ENCODE assay signal across 9 mouse cellular contexts in the genomic region with DNA sequence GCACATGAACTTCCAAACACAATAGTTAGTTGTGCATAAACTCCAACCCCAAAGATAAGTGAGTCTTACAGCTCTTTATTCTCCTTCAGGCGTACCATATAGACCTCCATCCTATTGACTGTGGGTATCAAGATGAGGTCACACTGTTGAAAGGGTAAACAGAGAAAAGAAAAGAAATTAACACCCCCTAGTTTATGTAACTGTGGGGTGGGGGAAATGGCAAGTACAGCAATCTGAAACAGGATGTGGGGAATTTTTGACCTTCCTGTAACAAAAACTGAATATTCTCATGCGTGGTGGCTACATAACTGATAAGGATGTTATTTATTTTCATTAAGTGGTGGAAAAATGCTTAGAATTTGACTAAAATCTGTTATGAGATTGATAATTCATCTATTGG. TPM values are rescaled to one million over a fixed set of nuclear protein-coding genes. Genes with fewer than 3 reads are reported as not detected.
A peak's percentile ranks its signal among the peaks of the same experiment; 100 is the strongest.
DNase-seq lines count a peak whose midpoint lies in the region; ATAC-seq and TF ChIP-seq lines count a peak whose summit lies in the region.
"Had no signal": no experiment of that assay in that cellular context is flagged by ENCODE, and none has a peak within 500 bp of the region (broad histone marks: within the 10 kb centered on the region; RNA-seq: fewer than 3 reads in every experiment).

No protein-coding gene starts in this region.

- H3K27me3 ChIP-seq in intestine, postnatal 0 days (replicated peaks; ENCODE audit: control insufficient read depth, insufficient read depth, low read length): no peaks in the 10 kb centered on the region
- no peaks in the 10 kb centered on the region for H3K27me3 ChIP-seq in neural tube, embryonic 14.5 days (ENCODE audit: control insufficient read depth, insufficient read depth, low read length)

- H3K9me3 ChIP-seq in intestine, postnatal 0 days (ENCODE audit: control insufficient read depth): no peaks in the 10 kb centered on the region
- H3K9me3 ChIP-seq in neural tube, embryonic 14.5 days (ENCODE audit: control insufficient read depth, low read length): no peaks in the 10 kb centered on the region

- H3K36me3 ChIP-seq in intestine, postnatal 0 days (ENCODE audit: control insufficient read depth, insufficient read depth): no peaks in the 10 kb centered on the region
- H3K36me3 ChIP-seq in neural tube, embryonic 14.5 days (ENCODE audit: control insufficient read depth, insufficient read depth, low read length): no peaks in the 10 kb centered on the region

- no peak for DNase-seq in layer of hippocampus, adult 2 months (ENCODE audit: low spot score in 2 of 2)
- no peak for DNase-seq in layer of hippocampus, adult 8-10 months (ENCODE audit: low spot score in 2 of 2)
- DNase-seq in cerebellum, adult 9-11 months: no peak
- DNase-seq: cerebellum, adult 2 months; gastrocnemius, postnatal 10 days had no signal

- WGBS in intestine, postnatal 0 days: 78% methylated on average over 2 of the region's 2 CpGs
- WGBS in neural tube, embryonic 14.5 days: 83% methylated on average over 2 of the region's 2 CpGs

- H3K9ac ChIP-seq in intestine, postnatal 0 days (ENCODE audit: low read depth, low read length): no peak overlapping the region
- no peak overlapping the region for H3K9ac ChIP-seq in neural tube, embryonic 14.5 days (replicated peaks; ENCODE audit: low read depth, low read length)

- H3K4me1 ChIP-seq in intestine, postnatal 0 days (replicated peaks; ENCODE audit: control insufficient read depth, insufficient read depth, low read length): no peaks in the 10 kb centered on the region
- no peaks in the 10 kb centered on the region for H3K4me1 ChIP-seq in neural tube, embryonic 14.5 days (ENCODE audit: control insufficient read depth, insufficient read depth, low read length)

- ATAC-seq in common myeloid progenitor, adult 5-6 weeks (replicated peaks; ENCODE audit: low read depth, poor library complexity, severe bottlenecking): peak; percentile 10
- no peak for ATAC-seq in intestine, postnatal 0 days
- no peak for ATAC-seq in neural tube, embryonic 14.5 days (ENCODE audit: low read depth)
- no peak for ATAC-seq in megakaryocyte-erythroid progenitor cell, adult 5-6 weeks (replicated peaks; ENCODE audit: low FRiP score, low TSS enrichment, poor library complexity, severe bottlenecking)

- no peak overlapping the region for H3K27ac ChIP-seq in layer of hippocampus, adult 2 months
- H3K27ac ChIP-seq in intestine, postnatal 0 days (ENCODE audit: low read depth, low read length): no peak overlapping the region
- no peak overlapping the region for H3K27ac ChIP-seq in neural tube, embryonic 14.5 days (ENCODE audit: low read depth, low read length)

- H3K4me3 ChIP-seq in layer of hippocampus, adult 2 months: peak overlapping the region; percentile 78; the same call in 1 of the 2 replicates
- 0 out of 2 replicates have a peak overlapping the region, but pooled peaks have one; percentile 65 for H3K4me3 ChIP-seq in intestine, postnatal 0 days (ENCODE audit: low read depth, low read length)
- H3K4me3 ChIP-seq in neural tube, embryonic 14.5 days (ENCODE audit: low read depth, low read length): no peak overlapping the region

- no peak overlapping the region for H3K4me2 ChIP-seq in intestine, postnatal 0 days (replicated peaks; ENCODE audit: low read depth)
- H3K4me2 ChIP-seq in neural tube, embryonic 14.5 days (ENCODE audit: low read depth, low read length): 0 out of 2 replicates have a peak overlapping the region, but pooled peaks have one; percentile 90

- TF ChIP-seq CTCF in layer of hippocampus, adult 2 months (conservative IDR thresholded peaks at IDR 0.05): no peak
- no peak for TF ChIP-seq CTCF in intestine, postnatal 0 days (IDR thresholded peaks at IDR 0.05; ENCODE audit: low read depth)

RNA-seq across cellular contexts. Expression of a gene that starts 36.5 kb away (rescaled TPM):
- 100 to 1,000 TPM; 105 to 113 TPM for total RNA-seq in layer of hippocampus, adult 2 months (2021)
- 100 to 1,000 TPM in 1 of 4 experiments, 10 to 100 TPM in 3; 94.5 to 114 (median 97.0) TPM for total RNA-seq in layer of hippocampus, adult 8-10 months (2022)
- total RNA-seq in common myeloid progenitor, adult 5-6 weeks (2017): 53.5 and 66.8 TPM in 2 replicates
- 115 and 116 TPM in 2 replicates for polyA plus RNA-seq in intestine, postnatal 0 days (2015; fragmentation: Nextera tagmentation; extraction: Ambion mirVana)
- 160 and 162 TPM in 2 replicates for polyA plus RNA-seq in neural tube, embryonic 14.5 days (2014; fragmentation: Nextera tagmentation; extraction: Ambion mirVana)
- 50.1 and 76.8 TPM in 2 replicates for total RNA-seq in megakaryocyte-erythroid progenitor cell, adult 5-6 weeks (2014; fragmentation: Nextera tagmentation)
- 70.2 and 98.5 TPM in 2 replicates for total RNA-seq in megakaryocyte-erythroid progenitor cell, adult 5-6 weeks (2017)
